Mouse (Mus musculus): ENCODE measurements around the gene Plac1. TPM values are rescaled to one million over a fixed set of nuclear protein-coding genes. Genes with fewer than 3 reads are reported as not detected.

Plac1 gene
- polyA plus RNA-seq, 1 experiment from 2014 or later, result 5.8 TPM

- Histone ChIP-seq H3K9ac (replicated peaks; ENCODE audit: low read length) (no peak overlapping the region), H3K27ac (ENCODE audit: low read length) (peak overlapping the region; percentile 43; the same call in 1 of the 2 replicates), H3K4me1 (ENCODE audit: insufficient read depth, low read length) (peaks cover 24% of the 10 kb centered on the region; the same call in 1 of the 2 replicates), H3K4me3 (ENCODE audit: low read length) (no peak overlapping the region), H3K9me3 (ENCODE audit: low read length) (no peaks in the 10 kb centered on the region), H3K4me2 (replicated peaks; ENCODE audit: low read depth, low read length) (no peak overlapping the region), H3K27me3 (ENCODE audit: insufficient read depth, low read length) (no peaks in the 10 kb centered on the region; the same call in 1 of the 2 replicates), H3K36me3 (ENCODE audit: insufficient read depth, low read length) (no peaks in the 10 kb centered on the region)
- WGBS, result 66% methylated on average over 7 of the region's 7 CpGs
- no peak for ATAC-seq (ENCODE audit: low FRiP score, low TSS enrichment)
These were observed 30.5 kb downstream of the Plac1 start for GRCm38 (mm10) chrX:53209431-53209830.

GRCm38 (mm10) chrX:53204690-53205311, 35.1 kb downstream of the Plac1 start:
- Histone ChIP-seq H3K9ac (replicated peaks; ENCODE audit: low read length) (no peak overlapping the region), H3K9me3 (ENCODE audit: low read length) (no peaks in the 10 kb centered on the region), H3K27me3 (ENCODE audit: insufficient read depth, low read length) (no peaks in the 10 kb centered on the region), H3K4me1 (ENCODE audit: insufficient read depth, low read length) (peaks cover 12% of the 10 kb centered on the region; the same call in 1 of the 2 replicates), H3K36me3 (ENCODE audit: insufficient read depth, low read length) (no peaks in the 10 kb centered on the region), H3K4me3 (ENCODE audit: low read length) (no peak overlapping the region), H3K27ac (ENCODE audit: low read length) (peak overlapping the region; percentile 64), H3K4me2 (replicated peaks; ENCODE audit: low read depth, low read length) (no peak overlapping the region)
- peak; percentile 65; the same call in 1 of the 2 replicates for ATAC-seq (ENCODE audit: low FRiP score, low TSS enrichment)
- 27% methylated on average over 3 of the region's 3 CpGs for WGBS

DNA sequence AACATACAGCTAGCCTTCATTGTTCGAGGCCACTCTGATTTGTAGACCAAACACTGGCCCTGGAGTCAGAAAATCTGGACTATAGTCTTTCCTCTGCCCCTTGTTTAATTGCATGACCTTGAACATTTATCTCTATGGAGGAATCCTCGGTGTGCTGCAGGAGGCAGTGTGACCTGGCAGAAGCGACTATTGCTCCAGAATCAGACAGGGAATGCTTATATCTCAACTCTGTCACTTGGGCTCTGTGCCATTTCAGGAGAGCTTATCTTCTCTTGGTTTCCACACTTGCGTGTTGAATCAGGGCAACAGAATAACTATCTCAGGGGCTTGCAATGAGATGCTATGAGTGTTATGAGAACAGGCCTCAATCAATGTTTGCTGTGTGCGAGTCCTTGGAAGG, 38.3 kb downstream of the Plac1 start:
- WGBS, result 79% methylated on average over 5 of the region's 5 CpGs

GRCm38 (mm10) chrX:53197681-53198080, 42.2 kb downstream of the Plac1 start:
- WGBS, result 84% methylated on average over 4 of the region's 4 CpGs
- Histone ChIP-seq H3K27ac (ENCODE audit: low read length) (no peak overlapping the region), H3K36me3 (ENCODE audit: insufficient read depth, low read length) (no peaks in the 10 kb centered on the region), H3K27me3 (ENCODE audit: insufficient read depth, low read length) (peaks cover 3% of the 10 kb centered on the region; the same call in 1 of the 2 replicates), H3K4me1 (ENCODE audit: insufficient read depth, low read length) (no peaks in the 10 kb centered on the region), H3K4me3 (ENCODE audit: low read length) (no peak overlapping the region), H3K9me3 (ENCODE audit: low read length) (no peaks in the 10 kb centered on the region), H3K4me2 (replicated peaks; ENCODE audit: low read depth, low read length) (no peak overlapping the region), H3K9ac (replicated peaks; ENCODE audit: low read length) (no peak overlapping the region)
- ATAC-seq (ENCODE audit: low FRiP score, low TSS enrichment), result no peak

More for the DNA sequence above, 38.3 kb downstream of the Plac1 start:
- Histone ChIP-seq H3K36me3 (ENCODE audit: insufficient read depth, low read length) (no peaks in the 10 kb centered on the region), H3K4me3 (ENCODE audit: low read length) (no peak overlapping the region), H3K9me3 (ENCODE audit: low read length) (no peaks in the 10 kb centered on the region), H3K4me2 (replicated peaks; ENCODE audit: low read depth, low read length) (no peak overlapping the region), H3K9ac (replicated peaks; ENCODE audit: low read length) (no peak overlapping the region), H3K27ac (ENCODE audit: low read length) (no peak overlapping the region), H3K27me3 (ENCODE audit: insufficient read depth, low read length) (no peaks in the 10 kb centered on the region), H3K4me1 (ENCODE audit: insufficient read depth, low read length) (0 out of 2 replicates have a peak, but pooled peaks cover 5% of the 10 kb centered on the region)
- no peak for ATAC-seq (ENCODE audit: low FRiP score, low TSS enrichment)

DNA sequence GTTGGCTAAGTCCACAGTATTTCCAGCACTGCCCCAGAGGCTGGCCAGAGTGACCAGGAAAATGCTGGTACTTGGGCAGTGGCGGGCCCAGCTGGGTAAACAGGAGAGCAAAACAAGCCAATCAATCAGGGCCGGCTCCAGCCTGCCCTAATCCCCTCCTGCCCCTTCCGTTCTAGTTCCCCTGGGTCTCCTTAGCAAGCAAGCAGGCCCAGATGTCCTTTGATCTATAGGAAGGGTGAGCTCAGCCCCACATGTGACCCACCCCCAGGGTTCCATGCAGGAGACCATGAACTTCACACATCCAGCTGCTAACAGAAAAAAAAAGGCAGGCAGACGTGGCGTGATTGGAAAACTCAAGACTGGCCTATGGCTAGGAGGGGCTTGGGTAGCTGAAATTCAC, 43.5 kb downstream of the Plac1 start:
- Histone ChIP-seq H3K4me1 (ENCODE audit: insufficient read depth, low read length) (no peaks in the 10 kb centered on the region), H3K4me3 (ENCODE audit: low read length) (no peak overlapping the region), H3K36me3 (ENCODE audit: insufficient read depth, low read length) (no peaks in the 10 kb centered on the region), H3K27me3 (ENCODE audit: insufficient read depth, low read length) (peaks cover 3% of the 10 kb centered on the region; the same call in 1 of the 2 replicates), H3K9me3 (ENCODE audit: low read length) (no peaks in the 10 kb centered on the region), H3K4me2 (replicated peaks; ENCODE audit: low read depth, low read length) (no peak overlapping the region), H3K9ac (replicated peaks; ENCODE audit: low read length) (no peak overlapping the region), H3K27ac (ENCODE audit: low read length) (peak overlapping the region; percentile 38; the same call in 1 of the 2 replicates)
- peak; percentile 76 for ATAC-seq (ENCODE audit: low FRiP score, low TSS enrichment)
- 43% methylated on average over 5 of the region's 5 CpGs for WGBS

DNA sequence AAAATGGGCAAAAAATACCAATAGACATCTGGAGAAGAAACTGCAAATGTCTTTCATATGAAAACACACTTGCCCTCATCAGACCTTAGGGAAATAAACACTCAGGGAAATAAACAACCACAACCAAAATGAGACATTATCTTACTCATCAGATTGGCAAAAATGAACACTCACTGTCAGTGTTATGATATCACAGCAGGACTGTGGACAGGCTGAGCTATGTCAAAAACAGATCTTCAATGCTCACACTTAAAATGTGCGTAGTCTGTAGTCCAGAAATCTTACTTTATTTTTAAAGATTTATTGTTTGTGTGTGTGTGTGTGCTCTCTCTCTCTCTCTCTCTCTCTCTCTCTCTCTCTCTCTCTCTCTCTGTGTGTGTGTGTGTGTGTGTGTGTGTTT, 51.2 kb downstream of the Plac1 start:
- Histone ChIP-seq H3K27ac (ENCODE audit: low read length) (no peak overlapping the region), H3K4me1 (ENCODE audit: insufficient read depth, low read length) (no peaks in the 10 kb centered on the region), H3K4me2 (replicated peaks; ENCODE audit: low read depth, low read length) (no peak overlapping the region), H3K9me3 (ENCODE audit: low read length) (no peaks in the 10 kb centered on the region), H3K36me3 (ENCODE audit: insufficient read depth, low read length) (no peaks in the 10 kb centered on the region), H3K27me3 (ENCODE audit: insufficient read depth, low read length) (no peaks in the 10 kb centered on the region; the same call in 1 of the 2 replicates), H3K4me3 (ENCODE audit: low read length) (no peak overlapping the region), H3K9ac (replicated peaks; ENCODE audit: low read length) (no peak overlapping the region)
- ATAC-seq (ENCODE audit: low FRiP score, low TSS enrichment), result no peak
- 96% methylated on average over 1 of the region's 1 CpGs for WGBS

DNA sequence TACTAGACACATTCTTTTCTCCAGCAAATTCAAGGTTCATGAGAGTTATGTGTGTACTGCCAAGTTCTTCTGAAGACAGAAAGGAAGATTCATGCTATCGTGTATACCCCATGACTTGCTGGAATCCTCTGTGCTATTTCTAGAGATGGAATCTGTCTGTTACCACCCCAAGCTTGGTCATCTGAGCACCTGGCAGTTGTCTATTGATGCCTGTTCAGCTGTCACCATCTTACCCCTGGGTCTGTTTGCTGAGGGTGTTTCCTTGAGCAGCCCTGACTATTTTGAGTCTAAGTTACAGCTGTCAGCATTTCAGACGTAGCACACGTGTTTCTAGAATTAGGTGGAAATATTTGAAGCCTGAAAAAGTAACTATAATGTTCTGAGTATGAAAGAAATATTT, 60.1 kb downstream of the Plac1 start:
- H3K4me1 ChIP-seq (ENCODE audit: insufficient read depth, low read length), result no peaks in the 10 kb centered on the region
- no peak for ATAC-seq (ENCODE audit: low FRiP score, low TSS enrichment)
- WGBS, result 59% methylated on average over 3 of the region's 3 CpGs

DNA sequence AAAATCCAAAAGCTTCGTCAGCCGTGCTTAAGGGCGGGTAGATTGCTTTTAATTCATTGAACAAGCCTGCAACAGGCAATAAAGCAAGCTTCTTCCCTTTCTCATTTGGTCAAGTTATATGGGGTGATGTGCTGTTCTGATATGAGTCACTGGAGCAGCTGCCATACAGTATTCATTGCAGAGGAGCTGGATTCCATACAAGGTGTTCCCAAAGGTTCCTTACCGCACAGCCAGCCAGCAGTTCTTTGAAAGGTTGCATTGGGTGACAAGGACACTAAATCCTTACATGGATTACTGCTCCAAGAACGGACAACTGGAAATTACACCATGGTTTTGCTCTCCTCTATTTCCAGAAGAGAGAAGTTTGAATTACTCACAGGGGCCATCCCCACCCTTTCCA, 63.6 kb downstream of the Plac1 start:
- Histone ChIP-seq H3K4me2 (replicated peaks; ENCODE audit: low read depth, low read length) (no peak overlapping the region), H3K9ac (replicated peaks; ENCODE audit: low read length) (no peak overlapping the region), H3K4me3 (ENCODE audit: low read length) (no peak overlapping the region), H3K4me1 (ENCODE audit: insufficient read depth, low read length) (no peaks in the 10 kb centered on the region), H3K9me3 (ENCODE audit: low read length) (no peaks in the 10 kb centered on the region), H3K27ac (ENCODE audit: low read length) (no peak overlapping the region), H3K36me3 (ENCODE audit: insufficient read depth, low read length) (no peaks in the 10 kb centered on the region), H3K27me3 (ENCODE audit: insufficient read depth, low read length) (peaks cover 11% of the 10 kb centered on the region; the same call in 1 of the 2 replicates)
- ATAC-seq (ENCODE audit: low FRiP score, low TSS enrichment), result no peak
- 77% methylated on average over 5 of the region's 5 CpGs for WGBS

More for the DNA sequence above, 60.1 kb downstream of the Plac1 start:
- Histone ChIP-seq H3K36me3 (ENCODE audit: insufficient read depth, low read length) (no peaks in the 10 kb centered on the region), H3K9ac (replicated peaks; ENCODE audit: low read length) (no peak overlapping the region), H3K27me3 (ENCODE audit: insufficient read depth, low read length) (peaks cover 11% of the 10 kb centered on the region; the same call in 1 of the 2 replicates), H3K4me2 (replicated peaks; ENCODE audit: low read depth, low read length) (no peak overlapping the region), H3K27ac (ENCODE audit: low read length) (no peak overlapping the region), H3K4me3 (ENCODE audit: low read length) (no peak overlapping the region), H3K9me3 (ENCODE audit: low read length) (no peaks in the 10 kb centered on the region)

DNA sequence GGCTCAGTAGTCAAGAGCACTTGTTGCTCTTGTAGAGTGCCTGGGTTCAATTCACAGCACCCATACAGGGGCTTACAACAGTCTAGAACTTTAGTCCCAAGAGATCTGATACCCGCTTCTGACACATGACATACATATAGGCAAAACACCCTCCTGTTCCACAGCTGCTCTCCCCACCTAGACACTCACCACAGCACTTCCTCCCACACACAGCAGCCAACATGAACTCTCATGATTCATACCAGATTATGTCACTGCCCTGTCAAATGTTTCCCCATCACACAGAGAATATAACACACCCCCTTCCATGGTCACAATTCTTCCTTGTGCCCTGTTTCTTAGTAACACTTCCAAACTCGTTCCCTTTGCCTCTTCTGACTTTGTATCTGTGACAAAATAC, 71.3 kb downstream of the Plac1 start:
- no peak overlapping the region for H3K4me3 ChIP-seq (ENCODE audit: low read length)
- no peak overlapping the region for H3K27ac ChIP-seq (ENCODE audit: low read length)
- ATAC-seq (ENCODE audit: low FRiP score, low TSS enrichment), result no peak
- 61% methylated on average over 2 of the region's 2 CpGs for WGBS
- no peaks in the 10 kb centered on the region for H3K36me3 ChIP-seq (ENCODE audit: insufficient read depth, low read length)
- peaks cover 7% of the 10 kb centered on the region; the same call in 1 of the 2 replicates for H3K4me1 ChIP-seq (ENCODE audit: insufficient read depth, low read length)
- H3K9ac ChIP-seq (replicated peaks; ENCODE audit: low read length), result no peak overlapping the region
- H3K27me3 ChIP-seq (ENCODE audit: insufficient read depth, low read length), result no peaks in the 10 kb centered on the region
- no peaks in the 10 kb centered on the region for H3K9me3 ChIP-seq (ENCODE audit: low read length)
- H3K4me2 ChIP-seq (replicated peaks; ENCODE audit: low read depth, low read length), result no peak overlapping the region

GRCm38 (mm10) chrX:53166901-53167525, 72.9 kb downstream of the Plac1 start:
- WGBS, result 36% methylated on average over 4 of the region's 4 CpGs
- ATAC-seq (ENCODE audit: low FRiP score, low TSS enrichment), result no peak

More at GRCm38 (mm10) chrX:53166901-53167525, 72.9 kb downstream of the Plac1 start:
- Histone ChIP-seq H3K27me3 (ENCODE audit: insufficient read depth, low read length) (peaks cover 2% of the 10 kb centered on the region; the same call in 1 of the 2 replicates), H3K9me3 (ENCODE audit: low read length) (no peaks in the 10 kb centered on the region), H3K4me2 (replicated peaks; ENCODE audit: low read depth, low read length) (no peak overlapping the region), H3K36me3 (ENCODE audit: insufficient read depth, low read length) (no peaks in the 10 kb centered on the region), H3K4me1 (ENCODE audit: insufficient read depth, low read length) (peaks cover 7% of the 10 kb centered on the region; the same call in 1 of the 2 replicates), H3K4me3 (ENCODE audit: low read length) (no peak overlapping the region), H3K9ac (replicated peaks; ENCODE audit: low read length) (no peak overlapping the region; the same call in 1 of the 2 replicates), H3K27ac (ENCODE audit: low read length) (peak overlapping the region; percentile 77)
